Mouse (Mus musculus) cerebellum, postnatal 10 days (tissue): ENCODE measurements at regions not wholly inside any gene's neighbourhood (a gene's known extent, or its start where the extent isn't known, plus 50 kb on each side); places are given as distances from the start of the nearest gene placed in this dataset.

ENCODE experiments used
- DNase-seq, 2 experiments: peaks; one replicate each; pipeline ENCODE4 v3.0.0; 2021; ENCODE audit warnings: mixed read lengths in 2 of 2

- DNase-seq = no peak
Observed at GRCm38 (mm10) chr19:15851622-15852021, 95.5 kb downstream of the Psat1 start.

GRCm38 (mm10) chr19:15850722-15851121 is 96.4 kb downstream of the Psat1 start:
- DNase-seq = no peak

GRCm38 (mm10) chr19:15849235-15849634 is 97.9 kb downstream of the Psat1 start:
- no peak for DNase-seq

- peak; percentile 49 to 65 for DNase-seq
Observed at GRCm38 (mm10) chr19:15838327-15838726, 108.8 kb downstream of the Psat1 start.

- DNase-seq = peak; percentile 12 to 29
Observed at GRCm38 (mm10) chr19:15837715-15838175, 109.4 kb downstream of the Psat1 start.

GRCm38 (mm10) chr19:15836956-15837714 is 110.0 kb downstream of the Psat1 start:
- peak; percentile 9 to 29 for DNase-seq

GRCm38 (mm10) chr19:15836201-15836955 is 110.8 kb downstream of the Psat1 start:
- peak; percentile 17 to 18 for DNase-seq

- DNase-seq = no peak
Observed at GRCm38 (mm10) chr19:15830385-15830784, 116.8 kb downstream of the Psat1 start.

GRCm38 (mm10) chr19:15829158-15829557 is 118.0 kb downstream of the Psat1 start:
- no peak for DNase-seq

GRCm38 (mm10) chr19:15827990-15828705 is 119.0 kb downstream of the Psat1 start:
- DNase-seq = no peak

GRCm38 (mm10) chr19:15827120-15827989 is 119.8 kb downstream of the Psat1 start:
- no peak for DNase-seq

GRCm38 (mm10) chr19:15823688-15824371 is 123.3 kb downstream of the Psat1 start:
- DNase-seq = no peak

- no peak for DNase-seq
Observed at GRCm38 (mm10) chr19:15820020-15820419, 127.1 kb downstream of the Psat1 start.

GRCm38 (mm10) chr19:15815166-15815565 is 132.0 kb downstream of the Psat1 start:
- no peak for DNase-seq

- no peak for DNase-seq
Observed at GRCm38 (mm10) chr19:15809008-15809407, 138.1 kb downstream of the Psat1 start.

- no peak for DNase-seq
Observed at GRCm38 (mm10) chr19:15807681-15808080, 139.5 kb downstream of the Psat1 start.

GRCm38 (mm10) chr19:15803131-15803889 is 143.8 kb downstream of the Psat1 start:
- no peak for DNase-seq

GRCm38 (mm10) chr19:15802641-15803040 is 144.5 kb downstream of the Psat1 start:
- DNase-seq = no peak

- DNase-seq = peak; percentile 91 to 94
Observed at GRCm38 (mm10) chr19:15801811-15802486, 145.2 kb downstream of the Psat1 start.
